Mouse (Mus musculus): ENCODE data around the gene Pbx3. TPM values are rescaled to one million over a fixed set of nuclear protein-coding genes. Genes with fewer than 3 reads are reported as not detected.

Gene Pbx3
- polyA plus RNA-seq, 1 experiment from 2014 or later, result 21.4 TPM

GRCm38 (mm10) chr2:34219150-34219549 lies 153.8 kb downstream of the Pbx3 start:
- H3K27ac ChIP-seq, result no peak overlapping the region
- WGBS, result 90% methylated on average over 1 of the region's 1 CpGs
- H3K36me3 ChIP-seq, result 0 out of 2 replicates have a peak, but pooled peaks cover 4% of the 10 kb centered on the region
- H3K4me1 ChIP-seq, result no peaks in the 10 kb centered on the region
- H3K9ac ChIP-seq, result no peak overlapping the region
- H3K9me3 ChIP-seq, result no peaks in the 10 kb centered on the region
- H3K4me2 ChIP-seq, result no peak overlapping the region
- no peak overlapping the region for H3K4me3 ChIP-seq
- no peak for ATAC-seq (ENCODE audit: insufficient number of reproducible peaks, insufficient read depth, low FRiP score, low TSS enrichment, low read depth)
- H3K27me3 ChIP-seq, result no peaks in the 10 kb centered on the region

GRCm38 (mm10) chr2:34217596-34217995 lies 155.3 kb downstream of the Pbx3 start:
- no peak overlapping the region for H3K4me3 ChIP-seq
- no peak overlapping the region for H3K9ac ChIP-seq
- H3K4me2 ChIP-seq, result no peak overlapping the region
- H3K9me3 ChIP-seq, result no peaks in the 10 kb centered on the region
- 60% methylated on average over 5 of the region's 5 CpGs for whole genome bisulfite sequencing
- no peak for ATAC-seq (ENCODE audit: insufficient number of reproducible peaks, insufficient read depth, low FRiP score, low TSS enrichment, low read depth)
- H3K27me3 ChIP-seq, result no peaks in the 10 kb centered on the region
- H3K4me1 ChIP-seq, result no peaks in the 10 kb centered on the region
- no peaks in the 10 kb centered on the region for H3K36me3 ChIP-seq
- no peak overlapping the region for H3K27ac ChIP-seq

GRCm38 (mm10) chr2:34215496-34215895 lies 157.4 kb downstream of the Pbx3 start:
- WGBS, result 70% methylated on average over 5 of the region's 5 CpGs

GRCm38 (mm10) chr2:34212418-34212817 lies 160.5 kb downstream of the Pbx3 start:
- no peaks in the 10 kb centered on the region for H3K4me1 ChIP-seq
- WGBS, result 87% methylated on average over 1 of the region's 1 CpGs
- H3K4me3 ChIP-seq, result no peak overlapping the region
- ATAC-seq (ENCODE audit: insufficient number of reproducible peaks, insufficient read depth, low FRiP score, low TSS enrichment, low read depth), result no peak
- H3K27ac ChIP-seq, result no peak overlapping the region
- no peak overlapping the region for H3K4me2 ChIP-seq
- H3K27me3 ChIP-seq, result no peaks in the 10 kb centered on the region
- no peaks in the 10 kb centered on the region for H3K9me3 ChIP-seq
- no peak overlapping the region for H3K9ac ChIP-seq
- peaks cover 6% of the 10 kb centered on the region; the same call in 1 of the 2 replicates for H3K36me3 ChIP-seq

More at GRCm38 (mm10) chr2:34215496-34215895, 157.4 kb downstream of the Pbx3 start:
- no peak overlapping the region for H3K4me2 ChIP-seq
- H3K4me1 ChIP-seq, result no peaks in the 10 kb centered on the region
- H3K27me3 ChIP-seq, result no peaks in the 10 kb centered on the region
- H3K27ac ChIP-seq, result no peak overlapping the region
- H3K9ac ChIP-seq, result no peak overlapping the region
- H3K36me3 ChIP-seq, result peaks cover 6% of the 10 kb centered on the region; the same call in 1 of the 2 replicates
- H3K4me3 ChIP-seq, result no peak overlapping the region
- no peaks in the 10 kb centered on the region for H3K9me3 ChIP-seq
- no peak for ATAC-seq (ENCODE audit: insufficient number of reproducible peaks, insufficient read depth, low FRiP score, low TSS enrichment, low read depth)

GRCm38 (mm10) chr2:34204797-34205196 lies 168.1 kb downstream of the Pbx3 start:
- no peak for ATAC-seq (ENCODE audit: insufficient number of reproducible peaks, insufficient read depth, low FRiP score, low TSS enrichment, low read depth)

GRCm38 (mm10) chr2:34204325-34204724 lies 168.6 kb downstream of the Pbx3 start:
- no peak overlapping the region for H3K4me2 ChIP-seq
- ATAC-seq (ENCODE audit: insufficient number of reproducible peaks, insufficient read depth, low FRiP score, low TSS enrichment, low read depth), result no peak
- H3K27me3 ChIP-seq, result no peaks in the 10 kb centered on the region

More at GRCm38 (mm10) chr2:34204797-34205196, 168.1 kb downstream of the Pbx3 start:
- peaks cover 10% of the 10 kb centered on the region for H3K36me3 ChIP-seq
- H3K9ac ChIP-seq, result no peak overlapping the region
- H3K4me1 ChIP-seq, result no peaks in the 10 kb centered on the region
- no peak overlapping the region for H3K4me3 ChIP-seq
- H3K9me3 ChIP-seq, result no peaks in the 10 kb centered on the region
- H3K27me3 ChIP-seq, result no peaks in the 10 kb centered on the region
- H3K27ac ChIP-seq, result no peak overlapping the region
- no peak overlapping the region for H3K4me2 ChIP-seq
- WGBS, result 94% methylated on average over 8 of the region's 8 CpGs

GRCm38 (mm10) chr2:34193870-34194820 lies 178.8 kb downstream of the Pbx3 start:
- 66% methylated on average over 8 of the region's 8 CpGs for WGBS
- Histone ChIP-seq H3K4me3 (no peak overlapping the region), H3K27me3 (no peaks in the 10 kb centered on the region), H3K27ac (no peak overlapping the region), H3K4me2 (no peak overlapping the region), H3K36me3 (no peaks in the 10 kb centered on the region), H3K9me3 (no peaks in the 10 kb centered on the region), H3K9ac (no peak overlapping the region), H3K4me1 (peaks cover 16% of the 10 kb centered on the region)
- no peak for ATAC-seq (ENCODE audit: insufficient number of reproducible peaks, insufficient read depth, low FRiP score, low TSS enrichment, low read depth)

More at GRCm38 (mm10) chr2:34204325-34204724, 168.6 kb downstream of the Pbx3 start:
- H3K36me3 ChIP-seq, result peaks cover 10% of the 10 kb centered on the region
- no peaks in the 10 kb centered on the region for H3K9me3 ChIP-seq
- H3K4me1 ChIP-seq, result no peaks in the 10 kb centered on the region
- H3K27ac ChIP-seq, result no peak overlapping the region
- H3K4me3 ChIP-seq, result no peak overlapping the region
- no peak overlapping the region for H3K9ac ChIP-seq
- WGBS, result 91% methylated on average over 2 of the region's 2 CpGs

GRCm38 (mm10) chr2:34193276-34193675 lies 179.7 kb downstream of the Pbx3 start:
- no peaks in the 10 kb centered on the region for H3K27me3 ChIP-seq
- ATAC-seq (ENCODE audit: insufficient number of reproducible peaks, insufficient read depth, low FRiP score, low TSS enrichment, low read depth), result no peak
- H3K4me2 ChIP-seq, result no peak overlapping the region
- 60% methylated on average over 5 of the region's 5 CpGs for WGBS
- no peaks in the 10 kb centered on the region for H3K36me3 ChIP-seq
- H3K4me3 ChIP-seq, result no peak overlapping the region
- peaks cover 16% of the 10 kb centered on the region for H3K4me1 ChIP-seq
- 0 out of 2 replicates have a peak overlapping the region, but pooled peaks have one; percentile 7 for H3K27ac ChIP-seq
- H3K9ac ChIP-seq, result no peak overlapping the region
- no peaks in the 10 kb centered on the region for H3K9me3 ChIP-seq

- Histone ChIP-seq H3K4me1 (no peaks in the 10 kb centered on the region), H3K9ac (no peak overlapping the region), H3K4me3 (no peak overlapping the region), H3K27me3 (no peaks in the 10 kb centered on the region), H3K4me2 (no peak overlapping the region), H3K27ac (no peak overlapping the region), H3K9me3 (no peaks in the 10 kb centered on the region), H3K36me3 (no peaks in the 10 kb centered on the region)
- WGBS, result 83% methylated on average over 2 of the region's 2 CpGs
- ATAC-seq (ENCODE audit: insufficient number of reproducible peaks, insufficient read depth, low FRiP score, low TSS enrichment, low read depth), result no peak
These were observed 185.6 kb downstream of the Pbx3 start for GRCm38 (mm10) chr2:34187366-34187765.

GRCm38 (mm10) chr2:34181600-34181999 lies 191.3 kb downstream of the Pbx3 start:
- Histone ChIP-seq H3K27ac (no peak overlapping the region), H3K9me3 (no peaks in the 10 kb centered on the region), H3K36me3 (peaks cover 11% of the 10 kb centered on the region), H3K4me3 (no peak overlapping the region), H3K4me2 (no peak overlapping the region), H3K9ac (no peak overlapping the region), H3K27me3 (no peaks in the 10 kb centered on the region), H3K4me1 (no peaks in the 10 kb centered on the region)
- WGBS, result 92% methylated on average over 1 of the region's 1 CpGs
- ATAC-seq (ENCODE audit: insufficient number of reproducible peaks, insufficient read depth, low FRiP score, low TSS enrichment, low read depth), result no peak

- Histone ChIP-seq H3K27ac (no peak overlapping the region), H3K27me3 (no peaks in the 10 kb centered on the region), H3K4me2 (no peak overlapping the region), H3K4me1 (peaks cover 3% of the 10 kb centered on the region; the same call in 1 of the 2 replicates), H3K4me3 (no peak overlapping the region), H3K9me3 (no peaks in the 10 kb centered on the region), H3K9ac (no peak overlapping the region), H3K36me3 (peaks cover 14% of the 10 kb centered on the region)
- WGBS, result 83% methylated on average over 1 of the region's 1 CpGs
- no peak for ATAC-seq (ENCODE audit: insufficient number of reproducible peaks, insufficient read depth, low FRiP score, low TSS enrichment, low read depth)
These were observed 193.6 kb downstream of the Pbx3 start for GRCm38 (mm10) chr2:34179299-34179698.

GRCm38 (mm10) chr2:34178653-34179052 lies 194.3 kb downstream of the Pbx3 start:
- Histone ChIP-seq H3K4me1 (peaks cover 3% of the 10 kb centered on the region; the same call in 1 of the 2 replicates), H3K36me3 (peaks cover 14% of the 10 kb centered on the region), H3K9ac (no peak overlapping the region), H3K4me3 (no peak overlapping the region), H3K4me2 (no peak overlapping the region), H3K9me3 (no peaks in the 10 kb centered on the region), H3K27me3 (no peaks in the 10 kb centered on the region), H3K27ac (no peak overlapping the region)
- ATAC-seq (ENCODE audit: insufficient number of reproducible peaks, insufficient read depth, low FRiP score, low TSS enrichment, low read depth), result no peak
